Mouse (Mus musculus) lung, embryonic 14.5 days (tissue): ENCODE results near the gene Rgs11. TPM values are rescaled to one million over a fixed set of nuclear protein-coding genes. Genes with fewer than 3 reads are reported as not detected.

Experiments used
- ATAC-seq: fragments of 200-750 bp; cut with Nextera tagmentation; 2 replicates; pipeline ENCODE4 v1.8.0; 2017; ENCODE audit warnings: mild to moderate bottlenecking, moderate TSS enrichment, moderate library complexity; ENCODE audit not compliant: insufficient read depth
- DNase-seq: peaks from one replicate; pipeline ENCODE4 v3.0.0-alpha.2; 2015
- H3K27ac ChIP-seq: fragments of 300-500 bp; sonication (generic); 2 replicates; pipeline ENCODE4 v1.5.1; 2014; ENCODE audit warnings: low read depth, mild to moderate bottlenecking, moderate library complexity
- H3K27me3 ChIP-seq: fragments of 300-500 bp; sonication (generic); 2 replicates; pipeline ENCODE4 v1.6.1; 2014; ENCODE audit warnings: low read length, control low read depth; ENCODE audit not compliant: insufficient read depth
- H3K36me3 ChIP-seq: fragments of 300-500 bp; sonication (generic); 2 replicates; pipeline ENCODE4 v1.6.1; 2014; ENCODE audit warnings: control low read depth; ENCODE audit not compliant: insufficient read depth
- H3K4me1 ChIP-seq: fragments of 300-500 bp; sonication (generic); 2 replicates; pipeline ENCODE4 v1.6.1; 2014; ENCODE audit warnings: antibody characterized with exemption, control low read depth; ENCODE audit not compliant: insufficient read depth
- H3K4me2 ChIP-seq: fragments of 300-500 bp; sonication (generic); 2 replicates; pipeline ENCODE4 v1.6.1; 2014; ENCODE audit warnings: mild to moderate bottlenecking
- H3K4me3 ChIP-seq: fragments of 300-500 bp; sonication (generic); 2 replicates; pipeline ENCODE4 v1.5.1; 2014; ENCODE audit warnings: low read depth, low read length
- H3K9ac ChIP-seq: fragments of 300-500 bp; sonication (generic); 2 replicates; pipeline ENCODE4 v1.6.1; 2014
- H3K9me3 ChIP-seq: fragments of 300-500 bp; sonication (generic); 2 replicates; pipeline ENCODE4 v1.6.1; 2016; ENCODE audit warnings: low read depth, low read length, control low read depth
- CTCF ChIP-seq: IDR thresholded peaks from 2 replicates; pipeline ENCODE4 v1.5.1; 2016; ENCODE audit warnings: antibody characterized with exemption, low read depth
- WGBS: fragments of 180-500 bp; shearing (Covaris S2); extraction: QIAGEN DNeasy Blood & Tissue Kit; methylation state at CpG from one replicate; pipeline ENCODE4 v1.1.7; 2014; 5-methylcytosine and 5-hydroxymethylcytosine counted together
- polyA plus RNA-seq: library from polyadenylated mRNA; unstranded; fragments of >200 nt; fragmentation: Nextera tagmentation; extraction: Ambion mirVana; gene quantifications from 2 replicates; pipeline ENCODE4 v1.2.1, GENCODE M21; 2014

The Rgs11 gene
- polyA plus RNA-seq, 1 experiment from 2014 or later, result 11.9 TPM

DNA sequence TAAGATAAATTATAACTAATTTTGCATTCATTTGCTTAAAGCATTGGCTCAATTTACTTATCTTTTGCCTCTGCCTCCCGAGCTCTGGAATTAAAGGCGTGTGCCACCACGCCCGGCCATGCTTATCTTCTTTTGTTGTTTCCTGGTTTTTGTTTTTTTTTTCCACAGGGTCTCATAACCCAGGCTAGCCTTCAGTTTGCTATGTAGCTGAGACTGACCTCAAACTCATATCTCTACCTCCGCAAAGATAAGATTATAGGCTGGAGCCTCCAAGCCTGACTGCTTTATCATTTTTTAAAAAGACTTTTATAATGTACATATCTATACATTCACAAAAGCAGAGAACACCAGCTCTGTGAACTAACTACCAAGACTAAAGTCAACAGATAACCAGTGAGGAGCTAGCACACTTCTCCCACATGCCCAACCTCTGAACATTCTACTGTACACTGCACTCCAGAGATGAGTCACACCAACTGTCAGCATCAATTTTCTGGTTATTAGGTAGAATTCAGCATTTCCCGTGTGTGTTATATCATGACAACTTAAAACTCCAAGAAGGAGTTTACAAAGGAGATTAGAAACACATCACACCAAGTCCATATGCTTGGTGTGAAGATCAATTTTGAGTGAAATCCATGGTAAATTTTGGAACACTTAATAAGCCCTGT, 37.5 kb downstream of the Rgs11 start:
- Histone ChIP-seq H3K4me3 (no peak overlapping the region), H3K4me1 (0 out of 2 replicates have a peak, but pooled peaks cover 3% of the 10 kb centered on the region), H3K27ac (no peak overlapping the region), H3K27me3 (no peaks in the 10 kb centered on the region), H3K9me3 (no peaks in the 10 kb centered on the region), H3K4me2 (no peak overlapping the region), H3K36me3 (no peaks in the 10 kb centered on the region), H3K9ac (no peak overlapping the region)
- TF ChIP-seq CTCF, result no peak
- DNase-seq (no peak), ATAC-seq (no peak)
- 70% methylated on average over 6 of the region's 6 CpGs for WGBS

- Histone ChIP-seq H3K27ac (no peak overlapping the region), H3K9me3 (no peaks in the 10 kb centered on the region), H3K4me1 (0 out of 2 replicates have a peak, but pooled peaks cover 3% of the 10 kb centered on the region), H3K36me3 (no peaks in the 10 kb centered on the region), H3K4me3 (no peak overlapping the region), H3K4me2 (no peak overlapping the region), H3K27me3 (no peaks in the 10 kb centered on the region), H3K9ac (no peak overlapping the region)
- WGBS, result 72% methylated on average over 6 of the region's 6 CpGs
- TF ChIP-seq CTCF, result no peak
- no peak for DNase-seq
- ATAC-seq, result no peak
Measured at GRCm38 (mm10) chr17:26240990-26241389, 38.2 kb downstream of the Rgs11 start.

- DNase-seq, result peak; percentile 66
- under 1% methylated on average over 32 of the region's 32 CpGs for WGBS
Measured at GRCm38 (mm10) chr17:26243471-26244100, 40.8 kb downstream of the Rgs11 start.

GRCm38 (mm10) chr17:26244101-26244841, 41.5 kb downstream of the Rgs11 start, which contains the start of gene Fam234a:
Gene Fam234a (minus strand): TSS chr17:26244242.
- Histone ChIP-seq H3K27me3 (no peaks in the 10 kb centered on the region), H3K27ac (peak within 1 kb of the TSS; percentile 78), H3K4me3 (peak within 1 kb of the TSS; percentile 74), H3K4me2 (peak within 1 kb of the TSS; percentile 79), H3K4me1 (0 out of 2 replicates have a peak, but pooled peaks cover 3% of the 10 kb centered on the region), H3K9me3 (no peaks in the 10 kb centered on the region), H3K9ac (peak within 1 kb of the TSS; percentile 68), H3K36me3 (no peaks in the 10 kb centered on the region)
- no peak for TF ChIP-seq CTCF
- 6% methylated on average over 31 of the region's 33 CpGs for WGBS
- DNase-seq (peak; percentile 98), ATAC-seq (peak; percentile 96)

More at GRCm38 (mm10) chr17:26243471-26244100, 40.8 kb downstream of the Rgs11 start:
- no peaks in the 10 kb centered on the region for H3K9me3 ChIP-seq
- peak overlapping the region; percentile 78 for H3K27ac ChIP-seq
- H3K4me2 ChIP-seq, result peak overlapping the region; percentile 79
- H3K4me3 ChIP-seq, result peak overlapping the region; percentile 74
- H3K27me3 ChIP-seq, result no peaks in the 10 kb centered on the region
- TF ChIP-seq CTCF, result peak; percentile 39
- H3K9ac ChIP-seq, result peak overlapping the region; percentile 68
- H3K4me1 ChIP-seq, result 0 out of 2 replicates have a peak, but pooled peaks cover 3% of the 10 kb centered on the region
- peak; percentile 45 for ATAC-seq
- H3K36me3 ChIP-seq, result no peaks in the 10 kb centered on the region

DNA sequence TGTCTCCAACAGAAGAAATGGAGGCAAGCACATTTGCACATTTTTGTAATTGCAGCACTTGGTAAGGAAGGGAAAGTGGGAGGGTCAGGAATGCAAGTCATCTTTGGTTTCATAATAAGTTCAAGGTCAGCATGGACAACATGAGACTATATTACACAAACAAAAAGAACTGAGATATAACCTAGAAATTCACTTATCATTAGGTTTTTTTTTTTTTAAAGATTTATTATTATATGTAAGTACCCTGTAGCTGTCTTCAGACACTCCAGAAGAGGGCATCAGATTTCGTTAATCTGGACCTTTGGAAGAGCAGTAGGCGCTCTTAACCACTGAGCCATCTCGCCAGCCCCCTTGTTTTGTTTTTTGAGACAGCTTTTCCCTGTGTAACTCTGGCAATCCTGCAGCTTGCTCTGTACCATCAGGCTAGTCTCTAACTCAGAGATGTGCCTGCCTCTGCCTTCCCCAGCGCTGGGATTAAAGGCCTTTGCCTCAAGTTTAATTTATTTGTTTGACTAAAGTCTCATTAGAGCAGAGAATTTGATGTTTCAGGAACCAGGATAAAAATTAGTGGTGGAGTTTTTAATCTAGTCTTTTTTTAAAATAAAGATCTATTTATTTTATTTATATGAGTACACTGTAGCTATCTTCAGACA, 49.3 kb downstream of the Rgs11 start:
- H3K4me3 ChIP-seq, result peak overlapping the region; percentile 95
- WGBS, result 55% methylated on average over 4 of the region's 4 CpGs
- H3K9ac ChIP-seq, result peak overlapping the region; percentile 86; the same call in 1 of the 2 replicates
- DNase-seq, result no peak
- ATAC-seq, result no peak
- peaks cover 21% of the 10 kb centered on the region for H3K36me3 ChIP-seq
- peak overlapping the region; percentile 60 for H3K4me2 ChIP-seq
- peak overlapping the region; percentile 99; the same call in 1 of the 2 replicates for H3K27ac ChIP-seq
- H3K4me1 ChIP-seq, result 0 out of 2 replicates have a peak, but pooled peaks cover 5% of the 10 kb centered on the region
- H3K9me3 ChIP-seq, result no peaks in the 10 kb centered on the region
- no peaks in the 10 kb centered on the region for H3K27me3 ChIP-seq
- TF ChIP-seq CTCF, result no peak

- Histone ChIP-seq H3K27me3 (no peaks in the 10 kb centered on the region), H3K4me3 (peak within 1 kb of the TSS; percentile 95), H3K4me1 (0 out of 2 replicates have a peak, but pooled peaks cover 5% of the 10 kb centered on the region), H3K4me2 (peak within 1 kb of the TSS; percentile 60), H3K9ac (peak within 1 kb of the TSS; percentile 86), H3K36me3 (peaks cover 28% of the 10 kb centered on the region), H3K27ac (peak within 1 kb of the TSS; percentile 99), H3K9me3 (no peaks in the 10 kb centered on the region)
- DNase-seq (peak; percentile 96), ATAC-seq (peak; percentile 96)
- no peak for TF ChIP-seq CTCF
- under 1% methylated on average over 42 of the region's 43 CpGs for WGBS
Measured at GRCm38 (mm10) chr17:26252539-26253251, 49.9 kb downstream of the Rgs11 start, which contains the start of gene Luc7l. Gene Luc7l (plus strand): TSS chr17:26252896.
